Mouse (Mus musculus): Measurements from ENCODE around the gene G0s2.

DNA sequence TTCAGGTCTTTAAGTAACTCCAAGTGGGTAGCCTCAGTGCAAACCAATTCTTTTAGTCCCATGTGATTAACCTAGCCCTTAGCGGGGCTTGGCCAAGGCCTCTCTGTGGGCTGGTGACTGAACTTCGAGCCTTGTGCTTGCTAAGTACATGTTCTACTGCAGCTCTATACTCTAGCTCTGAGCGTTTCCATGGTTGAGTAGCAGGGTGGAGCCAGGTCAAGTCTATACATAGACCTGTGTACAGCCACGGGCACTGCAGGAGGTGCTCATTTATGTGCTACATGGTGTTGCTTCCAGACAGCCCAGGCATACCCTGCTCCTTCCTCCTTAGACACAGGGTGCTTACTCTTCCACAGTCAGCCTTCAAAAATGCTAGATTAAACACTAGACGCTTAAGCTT is 22.9 kb upstream of the G0s2 start:
- TF ChIP-seq CTCF (IDR thresholded peaks at IDR 0.05; ENCODE audit: low read depth) (no peak), EP300 (IDR thresholded peaks at IDR 0.05; ENCODE audit: low read depth) (no peak)

Data from liver, embryonic 14.5 days (tissue).